Mouse (Mus musculus): ENCODE results near the gene Stn1. TPM values are rescaled to one million over a fixed set of nuclear protein-coding genes. Genes with fewer than 3 reads are reported as not detected.
A peak's percentile ranks its signal among the peaks of the same experiment; 100 is the strongest.

The Stn1 gene
- polyA plus RNA-seq, 1 experiment from 2014 or later, result 7.2 TPM

DNA sequence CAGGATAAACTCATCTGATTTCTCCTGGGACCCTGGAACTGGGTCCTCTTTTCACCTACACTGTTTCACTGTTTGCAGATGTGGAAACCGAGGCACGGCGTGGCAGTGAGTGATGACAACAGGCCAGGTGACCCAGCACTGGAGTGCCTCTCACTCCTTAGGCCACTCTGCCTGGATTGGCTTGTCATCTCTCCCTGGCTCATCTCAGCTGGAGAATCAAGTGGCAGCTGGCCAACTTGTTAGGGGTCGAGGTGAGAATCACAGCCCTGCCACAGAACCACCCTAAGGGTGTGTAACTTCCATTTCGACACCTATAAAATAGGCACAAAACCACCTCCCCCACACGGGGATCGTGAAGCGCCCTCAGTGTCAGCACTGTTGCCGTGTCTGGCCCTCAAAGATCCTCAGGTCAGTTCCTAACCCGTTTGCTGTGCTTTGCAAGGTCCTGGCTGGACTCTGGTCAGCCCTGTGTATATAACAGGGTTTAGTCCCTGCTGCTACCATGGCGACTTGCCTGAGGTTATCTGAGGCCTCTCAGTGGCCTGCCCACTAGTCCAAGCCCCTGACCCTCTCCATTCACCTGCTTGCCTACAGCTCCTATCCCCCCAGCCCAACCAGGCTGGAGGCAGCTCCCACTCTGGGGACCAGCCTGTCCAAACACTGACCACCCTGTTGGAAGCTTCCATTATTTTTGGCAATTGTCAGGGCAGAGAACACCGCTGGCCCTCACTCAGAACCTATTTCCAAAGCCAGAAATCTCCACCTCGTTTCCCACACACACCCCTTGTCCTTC, 79.4 kb downstream of the Stn1 start:
- 54% methylated on average over 13 of the region's 13 CpGs for WGBS (ENCODE audit: insufficient replicate concordance)
- peak overlapping the region; percentile 75 for H3K27ac ChIP-seq (ENCODE audit: low read length)

DNA sequence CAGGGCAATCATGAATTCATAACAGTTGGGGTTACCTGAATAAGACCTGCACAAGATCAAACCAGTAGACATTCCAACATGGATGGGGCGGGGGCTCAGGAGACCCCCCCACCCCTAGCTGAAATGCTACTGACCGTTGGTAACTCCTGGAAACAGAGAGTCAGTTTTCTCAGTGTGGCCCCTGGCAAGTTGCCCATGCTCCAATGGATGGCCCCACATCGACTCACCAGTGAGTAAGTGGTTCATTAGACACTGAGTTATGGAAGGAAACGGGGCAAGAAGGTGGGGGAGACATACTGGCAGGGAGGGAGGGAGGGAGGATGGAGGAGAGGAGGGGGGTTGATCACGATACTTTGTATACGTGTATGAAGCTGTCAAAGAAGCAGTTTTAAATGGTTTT, 81.3 kb downstream of the Stn1 start:
- no peak overlapping the region for H3K4me3 ChIP-seq (ENCODE audit: low read depth, low read length)
- H3K9ac ChIP-seq (ENCODE audit: low read depth, low read length), result no peak overlapping the region
- H3K27me3 ChIP-seq (ENCODE audit: control insufficient read depth, insufficient read depth, low read depth, low read length), result no peaks in the 10 kb centered on the region
- H3K9me3 ChIP-seq (replicated peaks; ENCODE audit: control insufficient read depth, low read length), result no peaks in the 10 kb centered on the region
- H3K4me1 ChIP-seq (ENCODE audit: control insufficient read depth, low read depth, low read length), result peaks cover 44% of the 10 kb centered on the region
- no peak for ATAC-seq (ENCODE audit: low read depth)
- no peak overlapping the region for H3K4me2 ChIP-seq (ENCODE audit: low read depth, low read length)
- no peak overlapping the region for H3K27ac ChIP-seq (ENCODE audit: low read length)
- H3K36me3 ChIP-seq (ENCODE audit: control insufficient read depth, insufficient read depth), result no peaks in the 10 kb centered on the region
- WGBS (ENCODE audit: insufficient replicate concordance), result 47% methylated on average over 6 of the region's 6 CpGs

More for the DNA sequence above, 79.4 kb downstream of the Stn1 start:
- Histone ChIP-seq H3K4me2 (ENCODE audit: low read depth, low read length) (peak overlapping the region; percentile 11; the same call in 1 of the 2 replicates), H3K9me3 (replicated peaks; ENCODE audit: control insufficient read depth, low read length) (no peaks in the 10 kb centered on the region), H3K27me3 (ENCODE audit: control insufficient read depth, insufficient read depth, low read depth, low read length) (0 out of 2 replicates have a peak, but pooled peaks cover 2% of the 10 kb centered on the region), H3K4me3 (ENCODE audit: low read depth, low read length) (no peak overlapping the region), H3K36me3 (ENCODE audit: control insufficient read depth, insufficient read depth) (no peaks in the 10 kb centered on the region), H3K4me1 (ENCODE audit: control insufficient read depth, low read depth, low read length) (peaks cover 41% of the 10 kb centered on the region), H3K9ac (ENCODE audit: low read depth, low read length) (no peak overlapping the region)
- peak; percentile 83 for ATAC-seq (ENCODE audit: low read depth)

DNA sequence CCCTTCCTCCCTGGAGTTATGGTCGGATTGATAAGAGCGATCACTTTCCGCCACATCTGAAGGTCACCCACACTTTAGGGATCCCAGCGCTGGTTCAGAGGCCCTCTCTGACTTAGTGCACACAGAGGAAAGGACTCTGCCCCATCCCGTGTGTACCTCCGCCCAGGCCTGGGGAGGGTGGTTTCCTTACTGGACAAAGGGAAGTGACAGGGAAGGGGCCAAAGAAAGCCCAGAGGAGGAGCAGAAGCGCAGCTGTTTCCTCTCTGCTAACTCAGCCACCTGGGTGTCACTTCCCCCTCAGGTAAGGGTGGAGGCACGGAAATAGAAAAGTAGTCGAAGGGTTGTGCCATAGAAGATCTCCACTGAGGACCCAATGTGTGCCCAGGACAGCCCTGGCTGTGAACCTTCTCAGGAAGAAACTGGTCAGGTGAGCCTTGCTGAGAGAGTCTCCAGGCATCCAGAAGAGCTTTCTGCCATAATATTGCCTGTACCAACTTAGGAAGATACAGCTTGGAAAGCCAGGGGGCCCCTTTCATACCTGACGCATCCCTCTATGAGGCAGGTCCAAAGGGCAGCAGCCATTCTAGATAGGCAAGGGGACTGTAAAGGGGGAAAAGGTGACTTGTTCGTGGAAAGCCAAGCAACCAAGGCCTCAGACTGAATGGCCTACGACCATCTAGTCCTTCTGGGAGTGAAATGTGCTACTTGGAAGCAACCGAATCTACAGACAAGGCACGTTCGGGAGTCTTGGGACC, 82.1 kb downstream of the Stn1 start:
- no peak overlapping the region for H3K9ac ChIP-seq (ENCODE audit: low read depth, low read length)
- H3K4me2 ChIP-seq (ENCODE audit: low read depth, low read length), result no peak overlapping the region
- H3K27ac ChIP-seq (ENCODE audit: low read length), result 0 out of 2 replicates have a peak overlapping the region, but pooled peaks have one; percentile 16
- H3K36me3 ChIP-seq (ENCODE audit: control insufficient read depth, insufficient read depth), result no peaks in the 10 kb centered on the region
- ATAC-seq (ENCODE audit: low read depth), result peak; percentile 42; the same call in 1 of the 2 replicates
- no peak overlapping the region for H3K4me3 ChIP-seq (ENCODE audit: low read depth, low read length)
- H3K27me3 ChIP-seq (ENCODE audit: control insufficient read depth, insufficient read depth, low read depth, low read length), result no peaks in the 10 kb centered on the region
- WGBS (ENCODE audit: insufficient replicate concordance), result 35% methylated on average over 15 of the region's 15 CpGs
- no peaks in the 10 kb centered on the region for H3K9me3 ChIP-seq (replicated peaks; ENCODE audit: control insufficient read depth, low read length)
- peaks cover 45% of the 10 kb centered on the region for H3K4me1 ChIP-seq (ENCODE audit: control insufficient read depth, low read depth, low read length)

DNA sequence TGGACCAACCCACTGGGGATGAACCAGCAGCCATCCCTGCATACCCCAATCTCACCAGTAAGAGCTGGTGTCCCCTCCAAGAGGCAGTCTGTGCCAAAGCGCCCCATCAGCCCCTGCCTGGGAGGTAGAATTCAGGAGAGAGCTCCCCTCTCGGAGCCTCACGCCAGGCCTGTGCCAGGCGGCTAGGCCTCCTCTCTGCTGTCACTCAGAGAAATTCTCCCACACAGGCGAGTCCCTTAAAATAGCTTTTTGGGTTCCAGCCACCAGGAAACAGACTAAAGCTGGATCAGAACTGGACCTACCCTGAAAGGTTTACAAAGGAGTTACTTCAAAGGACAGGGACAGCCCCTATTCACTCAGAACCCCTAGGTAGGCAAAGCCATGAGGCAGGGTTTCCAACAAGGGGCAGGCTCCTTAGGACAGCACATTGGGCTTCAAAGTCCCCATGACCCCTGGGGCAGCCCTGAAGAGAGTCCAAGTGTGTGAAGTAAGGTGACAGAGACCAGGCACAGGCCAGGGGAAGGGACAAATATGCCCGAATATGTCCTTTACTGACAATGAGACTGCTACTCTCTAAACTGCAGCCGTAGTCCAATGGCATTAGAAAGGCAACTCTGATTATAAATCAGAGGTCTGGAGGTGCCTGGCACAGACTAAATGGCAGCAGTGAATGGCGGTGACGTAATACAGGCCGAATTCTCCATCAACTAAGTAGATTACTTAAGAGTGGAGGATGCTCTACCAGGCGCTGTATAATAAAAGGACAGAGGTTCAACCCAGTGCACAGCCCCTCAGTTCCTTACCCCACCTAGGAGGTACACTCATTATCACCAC, 82.9 kb downstream of the Stn1 start:
- H3K4me2 ChIP-seq (ENCODE audit: low read depth, low read length), result no peak overlapping the region
- no peaks in the 10 kb centered on the region for H3K36me3 ChIP-seq (ENCODE audit: control insufficient read depth, insufficient read depth)
- 0 out of 2 replicates have a peak overlapping the region, but pooled peaks have one; percentile 22 for H3K9ac ChIP-seq (ENCODE audit: low read depth, low read length)
- no peaks in the 10 kb centered on the region for H3K27me3 ChIP-seq (ENCODE audit: control insufficient read depth, insufficient read depth, low read depth, low read length)
- WGBS (ENCODE audit: insufficient replicate concordance), result 54% methylated on average over 11 of the region's 11 CpGs
- no peak overlapping the region for H3K4me3 ChIP-seq (ENCODE audit: low read depth, low read length)
- peaks cover 50% of the 10 kb centered on the region for H3K4me1 ChIP-seq (ENCODE audit: control insufficient read depth, low read depth, low read length)
- no peak for ATAC-seq (ENCODE audit: low read depth)
- no peaks in the 10 kb centered on the region for H3K9me3 ChIP-seq (replicated peaks; ENCODE audit: control insufficient read depth, low read length)
- H3K27ac ChIP-seq (ENCODE audit: low read length), result no peak overlapping the region

DNA sequence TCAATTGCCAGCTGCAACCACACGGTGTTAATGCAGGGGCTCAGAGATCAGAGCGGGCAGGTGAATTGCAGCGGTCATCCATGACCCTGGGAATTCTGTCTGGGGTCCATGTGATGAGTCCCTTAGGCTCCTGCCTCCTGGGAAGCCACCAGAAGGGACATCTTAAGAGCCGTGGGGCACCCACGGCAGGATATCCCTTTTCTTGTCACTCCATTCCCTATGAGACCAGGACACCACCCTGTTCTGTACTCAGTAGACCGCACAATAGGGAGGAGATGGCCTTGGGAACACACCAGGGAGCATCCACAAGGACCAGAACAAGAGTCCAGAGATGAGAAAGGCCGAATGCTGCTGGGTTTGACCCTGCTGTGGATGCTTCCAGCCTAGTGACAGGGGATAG, 84.0 kb downstream of the Stn1 start:
- no peak for ATAC-seq (ENCODE audit: low read depth)
- 74% methylated on average over 7 of the region's 7 CpGs for WGBS (ENCODE audit: insufficient replicate concordance)
- H3K4me1 ChIP-seq (ENCODE audit: control insufficient read depth, low read depth, low read length), result peaks cover 50% of the 10 kb centered on the region

DNA sequence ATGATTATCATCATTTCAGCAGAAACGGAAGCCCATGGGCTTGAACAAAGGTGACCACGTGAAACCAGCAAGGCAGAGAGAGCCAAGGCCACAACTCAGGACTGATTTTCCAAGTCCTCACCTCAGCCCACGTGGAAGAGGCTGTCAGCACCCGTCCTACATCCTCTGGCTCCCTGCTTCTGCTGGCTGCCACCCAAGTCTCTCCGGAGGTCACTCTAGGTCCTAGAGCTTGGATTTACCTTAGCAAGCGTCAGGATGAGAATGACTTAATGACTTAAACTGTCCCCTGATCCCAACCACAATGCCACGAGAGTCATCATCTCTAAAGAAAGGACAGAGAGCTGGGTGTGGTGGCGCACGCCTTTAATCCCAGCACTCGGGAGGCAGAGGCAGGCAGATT, 84.6 kb downstream of the Stn1 start:
- ATAC-seq (ENCODE audit: low read depth), result no peak
- H3K4me3 ChIP-seq (ENCODE audit: low read depth, low read length), result no peak overlapping the region
- H3K36me3 ChIP-seq (ENCODE audit: control insufficient read depth, insufficient read depth), result no peaks in the 10 kb centered on the region
- H3K27ac ChIP-seq (ENCODE audit: low read length), result no peak overlapping the region
- H3K27me3 ChIP-seq (ENCODE audit: control insufficient read depth, insufficient read depth, low read depth, low read length), result no peaks in the 10 kb centered on the region
- H3K9ac ChIP-seq (ENCODE audit: low read depth, low read length), result no peak overlapping the region
- no peak overlapping the region for H3K4me2 ChIP-seq (ENCODE audit: low read depth, low read length)
- 63% methylated on average over 10 of the region's 10 CpGs for WGBS (ENCODE audit: insufficient replicate concordance)
- H3K4me1 ChIP-seq (ENCODE audit: control insufficient read depth, low read depth, low read length), result peaks cover 54% of the 10 kb centered on the region
- no peaks in the 10 kb centered on the region for H3K9me3 ChIP-seq (replicated peaks; ENCODE audit: control insufficient read depth, low read length)

More for the DNA sequence above, 84.0 kb downstream of the Stn1 start:
- H3K27me3 ChIP-seq (ENCODE audit: control insufficient read depth, insufficient read depth, low read depth, low read length), result no peaks in the 10 kb centered on the region
- no peak overlapping the region for H3K9ac ChIP-seq (ENCODE audit: low read depth, low read length)
- H3K4me3 ChIP-seq (ENCODE audit: low read depth, low read length), result no peak overlapping the region
- H3K9me3 ChIP-seq (replicated peaks; ENCODE audit: control insufficient read depth, low read length), result no peaks in the 10 kb centered on the region
- no peaks in the 10 kb centered on the region for H3K36me3 ChIP-seq (ENCODE audit: control insufficient read depth, insufficient read depth)
- H3K27ac ChIP-seq (ENCODE audit: low read length), result no peak overlapping the region
- H3K4me2 ChIP-seq (ENCODE audit: low read depth, low read length), result no peak overlapping the region

DNA sequence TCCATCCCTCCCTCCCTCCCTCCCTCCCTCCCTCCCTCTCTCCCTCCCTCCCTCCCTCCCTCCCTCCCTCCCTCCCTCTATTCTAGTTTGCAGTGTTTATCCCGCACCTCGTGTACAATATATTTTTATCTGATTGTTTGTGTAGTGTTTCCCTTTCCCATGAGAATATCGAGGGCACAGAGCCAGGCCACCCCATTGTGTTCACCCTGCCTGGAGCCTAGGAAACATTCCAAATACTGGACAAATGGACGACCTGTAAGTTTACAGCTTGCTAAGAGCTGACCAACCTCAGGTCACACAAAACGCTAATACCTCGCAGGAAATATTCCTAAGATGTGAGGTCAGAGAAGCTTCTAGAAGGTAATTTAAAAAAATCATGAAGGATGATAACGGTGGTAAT, 85.1 kb downstream of the Stn1 start:
- H3K4me3 ChIP-seq (ENCODE audit: low read depth, low read length), result no peak overlapping the region
- WGBS (ENCODE audit: insufficient replicate concordance), result 49% methylated on average over 7 of the region's 7 CpGs
- H3K4me1 ChIP-seq (ENCODE audit: control insufficient read depth, low read depth, low read length), result peaks cover 58% of the 10 kb centered on the region
- H3K4me2 ChIP-seq (ENCODE audit: low read depth, low read length), result no peak overlapping the region
- no peak overlapping the region for H3K9ac ChIP-seq (ENCODE audit: low read depth, low read length)
- no peak for ATAC-seq (ENCODE audit: low read depth)
- no peaks in the 10 kb centered on the region for H3K27me3 ChIP-seq (ENCODE audit: control insufficient read depth, insufficient read depth, low read depth, low read length)
- no peaks in the 10 kb centered on the region for H3K9me3 ChIP-seq (replicated peaks; ENCODE audit: control insufficient read depth, low read length)
- H3K36me3 ChIP-seq (ENCODE audit: control insufficient read depth, insufficient read depth), result no peaks in the 10 kb centered on the region
- no peak overlapping the region for H3K27ac ChIP-seq (ENCODE audit: low read length)

DNA sequence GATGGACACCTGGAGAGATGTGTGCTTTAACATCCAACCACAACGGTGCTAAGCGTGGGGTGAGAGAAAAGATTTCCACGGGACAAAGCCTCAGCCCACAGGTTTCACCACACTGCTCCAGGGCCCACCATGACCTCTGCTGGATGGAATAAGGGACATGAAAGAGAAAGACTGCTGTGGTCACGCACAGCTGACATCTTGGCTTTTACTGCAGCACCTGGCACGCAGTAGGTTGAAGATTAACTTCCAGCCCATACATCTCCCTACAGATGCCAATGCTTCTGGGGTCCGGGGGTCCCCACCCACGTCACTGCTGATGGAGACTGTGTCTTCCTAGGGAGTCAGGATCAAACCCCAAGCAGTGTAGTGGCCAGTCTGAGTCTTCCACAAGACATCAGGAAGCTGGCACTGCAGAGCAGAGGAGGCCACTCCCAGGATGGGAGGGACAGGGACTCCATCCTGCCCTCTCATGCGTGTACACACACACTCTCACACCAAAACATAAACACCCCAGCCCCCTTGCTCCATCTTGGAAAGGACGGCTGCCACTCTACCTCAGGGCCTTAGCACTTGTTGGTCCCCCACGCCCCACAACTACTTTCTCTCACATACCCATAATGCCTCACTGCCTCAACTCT, 85.7 kb downstream of the Stn1 start:
- Histone ChIP-seq H3K36me3 (ENCODE audit: control insufficient read depth, insufficient read depth) (no peaks in the 10 kb centered on the region), H3K9ac (ENCODE audit: low read depth, low read length) (no peak overlapping the region), H3K9me3 (replicated peaks; ENCODE audit: control insufficient read depth, low read length) (no peaks in the 10 kb centered on the region), H3K27me3 (ENCODE audit: control insufficient read depth, insufficient read depth, low read depth, low read length) (no peaks in the 10 kb centered on the region), H3K4me1 (ENCODE audit: control insufficient read depth, low read depth, low read length) (peaks cover 64% of the 10 kb centered on the region), H3K4me3 (ENCODE audit: low read depth, low read length) (no peak overlapping the region), H3K27ac (ENCODE audit: low read length) (no peak overlapping the region), H3K4me2 (ENCODE audit: low read depth, low read length) (no peak overlapping the region)
- ATAC-seq (ENCODE audit: low read depth), result no peak
- 61% methylated on average over 10 of the region's 10 CpGs for WGBS (ENCODE audit: insufficient replicate concordance)

Data from liver, embryonic 16.5 days (tissue).